Mouse (Mus musculus) brain, adult 2 months (tissue): ENCODE measurements at regions not wholly inside any gene's neighbourhood (a gene's known extent, or its start where the extent isn't known, plus 50 kb on each side); places are given as distances from the start of the nearest gene placed in this dataset.
"Not testable (repeated sequence)": the region's sequence is repeated elsewhere in the genome, so short reads cannot be mapped to it uniquely, and the experiment has no call there.

Experiments used
- DNase-seq: peaks from one replicate; pipeline ENCODE4 v3.0.0; 2011; ENCODE audit warnings: low read depth, low spot score

DNA sequence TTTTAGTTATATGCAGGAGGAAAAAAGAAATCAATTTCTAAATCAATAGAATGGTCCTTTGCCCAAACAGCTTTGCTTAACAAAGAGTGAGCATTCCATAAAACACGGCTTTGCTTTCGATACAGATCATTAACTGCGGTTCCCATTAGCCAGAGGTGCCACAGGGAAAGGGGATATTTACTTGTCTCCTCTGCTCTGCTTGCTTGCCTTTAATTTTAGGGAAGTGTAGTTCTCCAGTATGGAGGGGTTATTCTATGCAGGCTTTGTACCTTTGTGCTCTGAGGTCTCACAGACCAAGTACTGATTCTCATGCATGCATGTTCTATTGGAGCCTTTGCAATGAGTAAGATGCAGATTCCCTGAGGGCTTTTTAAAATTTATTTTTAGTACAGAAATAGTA, 520.2 kb upstream of the Stxbp6 start:
- no peak for DNase-seq

DNA sequence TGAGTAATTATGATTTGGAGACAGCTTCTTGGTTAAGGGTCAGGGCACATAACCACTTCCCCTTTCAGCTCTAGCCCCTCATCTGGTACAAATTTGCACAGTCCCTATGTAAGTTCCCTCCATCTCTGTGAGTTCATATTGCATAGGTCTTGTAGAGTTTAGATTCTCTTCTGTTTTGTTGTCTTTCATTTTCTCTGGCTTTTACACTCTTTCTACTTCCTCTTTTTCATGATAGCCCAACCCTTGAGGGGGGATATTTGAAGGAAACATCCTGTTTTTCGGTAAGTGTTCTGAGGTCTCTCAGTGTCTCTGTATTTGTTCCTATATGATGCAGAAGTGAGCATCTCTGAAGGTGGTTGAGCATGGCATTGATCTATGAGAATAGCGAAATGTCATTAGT, 515.7 kb upstream of the Stxbp6 start:
- no peak for DNase-seq

- DNase-seq, result no peak
Measured at GRCm38 (mm10) chr12:45585763-45586162, 511.3 kb upstream of the Stxbp6 start.

- peak; percentile 17 for DNase-seq
Measured at GRCm38 (mm10) chr12:45563325-45564030, 489.0 kb upstream of the Stxbp6 start.

GRCm38 (mm10) chr12:45562637-45563220, 488.2 kb upstream of the Stxbp6 start:
- no peak for DNase-seq

- peak; percentile 26 for DNase-seq
Measured at GRCm38 (mm10) chr12:45561889-45562288, 487.4 kb upstream of the Stxbp6 start.

DNA sequence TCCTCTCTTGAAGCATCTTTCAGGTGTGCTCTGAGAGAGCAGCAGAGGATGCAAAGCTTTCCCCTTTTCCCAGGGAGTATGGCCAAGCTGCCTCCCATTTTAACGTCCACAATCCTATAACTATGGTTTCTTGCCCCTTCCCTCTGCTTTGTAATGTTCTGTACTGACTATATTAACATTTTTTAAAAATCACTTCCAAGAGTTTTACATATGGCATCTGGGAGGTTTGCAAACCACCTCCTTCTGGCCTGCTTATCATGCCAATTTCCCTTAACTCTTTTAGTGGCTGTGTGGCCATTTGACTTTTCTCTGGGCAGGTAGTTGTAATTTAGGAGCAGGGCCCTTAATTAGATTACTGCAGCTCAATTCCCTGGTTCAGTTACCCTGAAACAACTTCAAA, 486.9 kb upstream of the Stxbp6 start:
- DNase-seq, result no peak

DNA sequence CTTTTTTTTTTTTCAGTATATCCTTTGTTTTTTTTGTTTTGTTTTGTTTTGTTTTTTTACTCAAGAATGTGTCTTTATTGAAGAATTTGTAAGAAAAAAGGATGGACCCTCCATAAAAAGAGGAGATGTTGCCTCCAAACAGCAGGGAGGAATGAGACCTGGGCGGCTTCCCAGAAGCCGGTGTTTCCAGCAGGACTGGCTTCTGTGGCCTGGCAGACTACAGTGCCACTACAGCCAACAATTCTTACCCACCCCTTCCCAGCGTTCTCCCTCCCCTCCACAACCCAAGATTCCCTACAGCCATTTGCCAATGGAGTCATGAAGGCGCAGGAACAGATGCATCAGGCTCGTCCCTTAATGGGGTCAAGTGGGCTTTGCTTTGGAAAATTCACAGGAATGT, 475.4 kb upstream of the Stxbp6 start:
- DNase-seq, result not testable (repeated sequence)

GRCm38 (mm10) chr12:45519554-45519953, 445.0 kb upstream of the Stxbp6 start:
- peak; percentile 18 for DNase-seq

- no peak for DNase-seq
Measured at GRCm38 (mm10) chr12:45514459-45514858, 439.9 kb upstream of the Stxbp6 start.

GRCm38 (mm10) chr12:45507400-45507982, 433.0 kb upstream of the Stxbp6 start:
- peak; percentile 60 for DNase-seq

DNA sequence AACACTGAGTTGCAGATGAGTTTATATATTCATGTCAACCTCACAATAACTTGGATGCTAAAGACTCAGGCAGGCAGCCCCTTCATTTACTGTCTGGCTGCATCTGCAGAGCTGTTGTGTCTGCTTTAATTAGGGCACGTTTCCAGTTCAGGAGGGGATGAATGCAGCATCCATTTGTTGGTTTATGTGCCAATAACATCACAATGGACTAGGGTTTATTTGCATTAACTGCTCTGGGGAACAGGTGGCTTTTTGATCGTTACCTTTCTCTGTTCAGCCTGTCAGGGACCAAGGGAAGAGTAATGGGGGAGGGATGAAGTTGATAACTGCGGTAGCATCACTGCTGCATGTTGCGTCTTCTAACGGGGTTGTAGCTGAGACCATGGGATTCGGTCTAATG, 425.3 kb upstream of the Stxbp6 start:
- DNase-seq, result no peak

GRCm38 (mm10) chr12:45498230-45498629, 423.7 kb upstream of the Stxbp6 start:
- DNase-seq, result peak; percentile 31

DNA sequence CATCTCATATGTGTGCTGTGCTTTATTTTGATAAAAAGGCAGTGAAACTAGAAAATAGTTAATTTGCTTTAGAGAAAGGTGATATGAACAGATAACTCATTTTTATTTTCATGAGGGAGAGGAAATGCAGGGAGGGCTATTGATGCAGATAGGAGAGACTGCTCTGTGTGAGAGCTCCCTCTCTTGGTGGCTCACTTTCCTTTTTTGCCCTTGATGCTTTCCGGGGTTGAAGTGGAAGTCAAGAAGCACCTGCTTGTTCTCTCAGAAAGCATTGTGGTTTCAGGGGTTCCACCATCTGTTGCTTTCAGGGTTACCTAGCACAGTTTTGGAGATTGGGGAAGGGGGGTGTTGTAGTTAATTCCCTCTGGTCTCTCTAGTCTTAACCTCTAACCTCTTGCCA, 414.5 kb upstream of the Stxbp6 start:
- DNase-seq, result no peak

DNA sequence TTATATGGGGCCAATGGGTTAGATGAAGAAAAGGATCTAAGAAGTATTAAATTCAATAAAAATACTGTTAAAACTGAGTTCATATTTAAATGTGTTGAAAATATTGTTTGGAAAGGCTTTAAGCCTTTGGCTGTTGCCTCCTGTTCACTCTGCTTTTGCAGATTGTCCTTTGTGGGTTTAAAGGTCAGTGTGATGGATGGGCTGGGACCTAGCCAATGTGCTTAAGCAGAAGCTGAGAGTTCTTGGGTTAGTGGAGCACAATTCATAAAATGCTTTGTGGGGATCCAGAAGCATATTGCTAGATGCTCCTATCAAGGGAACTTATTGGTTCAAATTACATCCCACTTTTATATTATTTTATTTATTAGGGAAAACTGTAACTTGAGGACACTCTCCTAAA, 402.4 kb upstream of the Stxbp6 start:
- DNase-seq, result no peak

- DNase-seq, result peak; percentile 72
Measured at GRCm38 (mm10) chr12:45468093-45468492, 393.6 kb upstream of the Stxbp6 start.

GRCm38 (mm10) chr12:45467058-45467457, 392.5 kb upstream of the Stxbp6 start:
- peak; percentile 88 for DNase-seq

DNA sequence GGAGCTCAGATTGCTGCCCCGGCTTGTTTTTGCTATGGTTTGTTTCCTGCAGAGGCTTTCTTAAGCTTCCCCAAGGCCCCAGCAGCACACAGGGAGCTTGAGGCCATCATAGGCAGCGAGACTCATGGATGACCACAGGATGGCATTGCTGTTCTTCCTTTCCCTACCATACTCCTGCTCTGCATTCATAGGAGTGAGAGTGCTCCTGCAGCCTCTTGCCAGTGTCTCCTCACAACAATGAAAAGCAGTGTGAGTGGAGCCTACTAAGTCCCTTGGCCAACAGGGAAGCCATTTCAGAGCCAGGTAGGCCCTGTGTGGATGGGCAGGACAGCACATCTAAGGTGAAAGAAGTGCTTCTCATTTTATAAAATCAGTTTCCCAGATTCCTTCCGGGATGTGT, 391.6 kb upstream of the Stxbp6 start:
- peak; percentile 92 for DNase-seq

GRCm38 (mm10) chr12:45464952-45465351, 390.4 kb upstream of the Stxbp6 start:
- no peak for DNase-seq

GRCm38 (mm10) chr12:45458746-45459145, 384.2 kb upstream of the Stxbp6 start:
- not testable (repeated sequence) for DNase-seq

DNA sequence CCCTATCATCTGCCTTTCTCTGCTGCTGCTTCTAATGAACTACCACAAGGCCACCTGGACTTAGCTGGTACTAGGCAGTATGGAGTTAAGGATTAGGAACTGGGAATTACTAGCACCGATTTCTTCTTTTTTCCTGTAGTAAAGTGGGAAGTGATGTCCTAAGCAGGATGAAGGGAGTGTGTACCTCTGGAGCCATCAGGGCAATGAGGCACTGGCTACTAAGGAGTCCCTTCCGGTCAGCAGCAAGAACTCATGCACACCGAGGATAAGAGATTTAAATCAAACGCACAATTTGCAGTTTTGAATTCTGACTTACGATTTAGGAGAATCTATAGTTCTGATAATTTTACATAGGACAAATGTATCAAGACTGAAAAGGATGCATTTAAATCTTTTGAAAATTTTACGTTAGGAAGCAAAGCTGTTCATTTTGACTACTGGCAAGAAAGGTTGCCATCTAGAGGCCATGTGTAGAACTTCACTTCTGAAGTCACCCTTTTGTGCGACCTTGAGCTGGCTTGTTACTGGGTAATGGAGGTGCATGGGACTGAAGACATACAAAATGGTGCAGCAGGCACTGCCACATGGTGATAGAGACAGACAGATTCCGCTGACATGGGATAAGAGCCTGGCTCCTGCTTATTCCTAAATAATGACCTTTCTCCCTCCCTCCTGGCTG, 369.1 kb upstream of the Stxbp6 start:
- peak; percentile 79 for DNase-seq

DNA sequence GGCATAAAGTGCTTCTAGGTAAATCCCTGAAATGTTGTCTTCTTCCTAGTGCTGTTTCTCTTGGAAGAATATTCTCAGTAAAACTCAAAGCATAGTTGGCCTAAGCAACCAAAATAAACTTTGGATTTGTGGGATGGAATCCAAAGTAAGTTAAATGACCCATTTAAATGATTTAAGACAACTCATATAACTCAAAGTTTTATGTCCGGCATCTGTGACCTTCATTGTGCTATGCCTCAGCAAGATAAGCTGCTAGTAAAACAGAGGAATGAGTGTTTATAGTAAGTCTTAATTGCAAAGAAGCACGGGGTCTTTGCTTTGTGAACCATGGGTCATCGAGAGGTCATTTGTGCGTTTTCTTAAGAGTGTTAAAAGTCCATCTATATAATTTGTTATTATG, 368.0 kb upstream of the Stxbp6 start:
- DNase-seq, result no peak

GRCm38 (mm10) chr12:45439745-45440144, 365.2 kb upstream of the Stxbp6 start:
- peak; percentile 78 for DNase-seq
